In the genomic region with DNA sequence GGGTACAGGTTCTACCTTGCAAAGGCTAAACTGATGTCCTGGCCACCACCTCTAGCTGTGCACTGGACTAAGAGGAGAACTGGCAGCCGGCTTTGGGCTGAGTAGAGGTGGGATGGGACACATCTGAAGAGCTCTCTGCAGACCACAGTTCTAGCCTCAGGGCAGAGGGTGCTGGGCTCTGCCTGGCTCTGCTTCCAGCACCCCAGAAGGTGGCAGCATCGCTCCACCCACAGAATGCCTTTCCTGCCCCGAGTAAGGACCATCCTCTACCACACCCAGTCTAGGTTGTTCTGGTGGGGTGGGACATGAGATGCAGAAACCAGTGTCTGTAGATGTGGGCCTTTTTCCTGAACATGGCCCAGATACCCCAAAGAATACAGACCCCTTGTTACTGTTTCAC, we compare ENCODE assay signal across 9 mouse cellular contexts. TPM values are rescaled to one million over a fixed set of nuclear protein-coding genes. Genes with fewer than 3 reads are reported as not detected.
DNase-seq lines count a peak whose midpoint lies in the region; ATAC-seq lines count a peak whose summit lies in the region.
"Had no signal": no experiment of that assay in that cellular context is flagged by ENCODE, and none has a peak within 500 bp of the region (broad histone marks: within the 10 kb centered on the region; RNA-seq: fewer than 3 reads in every experiment).

No protein-coding gene starts in this region.

- H3K4me2 ChIP-seq in embryonic facial prominence, embryonic 14.5 days (ENCODE audit: low read depth, low read length): no peak overlapping the region
- H3K4me2 ChIP-seq in liver, embryonic 13.5 days: no peak overlapping the region
- H3K4me2 ChIP-seq in neural tube, embryonic 12.5 days (replicated peaks): no peak overlapping the region
- H3K4me2 ChIP-seq: embryonic facial prominence, embryonic 12.5 days had no signal

- DNase-seq in left cerebral cortex, adult 18-20 months (ENCODE audit: low spot score in 2 of 2): peak; percentile 58 to 61
- no peak for DNase-seq in left cerebral cortex, adult 11 months (ENCODE audit: low spot score)
- peak; percentile 64 for DNase-seq in adrenal gland, postnatal 25 days
- peak; percentile 50 for DNase-seq in embryonic facial prominence, embryonic 14.5 days (ENCODE audit: low spot score)
- DNase-seq in liver, embryonic 13.5 days: peak; percentile 34
- peak; percentile 79 for DNase-seq in thymus, postnatal 14 days

- H3K4me3 ChIP-seq in embryonic facial prominence, embryonic 14.5 days (ENCODE audit: low read depth, low read length): no peak overlapping the region
- H3K4me3 ChIP-seq in liver, embryonic 13.5 days (replicated peaks): no peak overlapping the region
- no peak overlapping the region for H3K4me3 ChIP-seq in neural tube, embryonic 12.5 days
- H3K4me3 ChIP-seq: embryonic facial prominence, embryonic 12.5 days had no signal

- ATAC-seq in embryonic facial prominence, embryonic 14.5 days (ENCODE audit: low read depth): peak; percentile 63; the same call in 1 of the 2 replicates
- peak; percentile 61 for ATAC-seq in inflammation-experienced regulatory T-cells, adult 6 months
- ATAC-seq in liver, embryonic 13.5 days (ENCODE audit: low read depth): peak; percentile 43; the same call in 1 of the 2 replicates
- peak; percentile 46; the same call in 1 of the 2 replicates for ATAC-seq in neural tube, embryonic 12.5 days (ENCODE audit: low FRiP score, low read depth)

- no peaks in the 10 kb centered on the region for H3K9me3 ChIP-seq in embryonic facial prominence, embryonic 14.5 days (ENCODE audit: control insufficient read depth, low read length)
- no peaks in the 10 kb centered on the region for H3K9me3 ChIP-seq in liver, embryonic 13.5 days (replicated peaks)
- no peaks in the 10 kb centered on the region for H3K9me3 ChIP-seq in neural tube, embryonic 12.5 days
- H3K9me3 ChIP-seq: embryonic facial prominence, embryonic 12.5 days had no signal

- H3K9ac ChIP-seq in embryonic facial prominence, embryonic 14.5 days (ENCODE audit: low read depth, low read length): no peak overlapping the region
- H3K9ac ChIP-seq in liver, embryonic 13.5 days: no peak overlapping the region
- H3K9ac ChIP-seq in neural tube, embryonic 12.5 days: no peak overlapping the region
- H3K9ac ChIP-seq: embryonic facial prominence, embryonic 12.5 days had no signal

- no peaks in the 10 kb centered on the region for H3K27me3 ChIP-seq in embryonic facial prominence, embryonic 14.5 days (replicated peaks; ENCODE audit: control insufficient read depth, insufficient read depth, low read length)
- H3K27me3 ChIP-seq in liver, embryonic 13.5 days: no peaks in the 10 kb centered on the region
- H3K27me3 ChIP-seq in neural tube, embryonic 12.5 days (replicated peaks): no peaks in the 10 kb centered on the region
- H3K27me3 ChIP-seq: embryonic facial prominence, embryonic 12.5 days had no signal

- H3K36me3 ChIP-seq in embryonic facial prominence, embryonic 14.5 days (ENCODE audit: control insufficient read depth, insufficient read depth, low read length): peaks cover 43% of the 10 kb centered on the region
- H3K36me3 ChIP-seq in liver, embryonic 13.5 days: peaks cover 61% of the 10 kb centered on the region
- peaks cover 44% of the 10 kb centered on the region for H3K36me3 ChIP-seq in neural tube, embryonic 12.5 days

- 45% methylated on average over 3 of the region's 3 CpGs for WGBS in embryonic facial prominence, embryonic 14.5 days
- WGBS in liver, embryonic 13.5 days (ENCODE audit: insufficient replicate concordance): 41% methylated on average over 3 of the region's 3 CpGs
- 23% methylated on average over 3 of the region's 3 CpGs for WGBS in neural tube, embryonic 12.5 days

- no peaks in the 10 kb centered on the region; the same call in 1 of the 2 replicates for H3K4me1 ChIP-seq in embryonic facial prominence, embryonic 14.5 days (ENCODE audit: control insufficient read depth, insufficient read depth, low read length)
- H3K4me1 ChIP-seq in liver, embryonic 13.5 days (replicated peaks): peaks cover 33% of the 10 kb centered on the region
- peaks cover 42% of the 10 kb centered on the region for H3K4me1 ChIP-seq in neural tube, embryonic 12.5 days

- H3K27ac ChIP-seq in embryonic facial prominence, embryonic 14.5 days (replicated peaks; ENCODE audit: low read depth, low read length): no peak overlapping the region
- no peak overlapping the region for H3K27ac ChIP-seq in liver, embryonic 13.5 days
- H3K27ac ChIP-seq in neural tube, embryonic 12.5 days: no peak overlapping the region
- H3K27ac ChIP-seq: embryonic facial prominence, embryonic 12.5 days had no signal

RNA-seq across cellular contexts. Expression of gene Ccdc167, which starts 12.1 kb away (rescaled TPM):
- 10 to 100 TPM; 16.7 to 18.7 TPM for total RNA-seq in left cerebral cortex, adult 18-20 months (2021)
- total RNA-seq in adrenal gland, postnatal 25 days (2021): 9.3 and 14.0 TPM in 2 replicates
- polyA plus RNA-seq in embryonic facial prominence, embryonic 14.5 days (2014; fragmentation: Nextera tagmentation; extraction: Ambion mirVana): 14.9 and 15.2 TPM in 2 replicates
- polyA plus RNA-seq in inflammation-experienced regulatory T-cells, adult 6 months (2017; shearing (Covaris generic)): 10 to 100 TPM in 1 of 3 experiments, 1 to 10 TPM in 2; 5.5 to 12.3 (median 8.5) TPM
- 7.4 and 7.7 TPM in 2 replicates for polyA plus RNA-seq in liver, embryonic 13.5 days (2015; fragmentation: Nextera tagmentation; extraction: Ambion mirVana)
- 15.4 and 17.1 TPM in 2 replicates for polyA plus RNA-seq in neural tube, embryonic 12.5 days (2016; fragmentation: Nextera tagmentation; extraction: Ambion mirVana)

RNA-seq across cellular contexts. Expression of gene Cmtr1, which starts 44.4 kb away (rescaled TPM):
- 100 to 1,000 TPM; 139 to 142 TPM for total RNA-seq in left cerebral cortex, adult 18-20 months (2021)
- 88.4 and 104 TPM in 2 replicates for total RNA-seq in adrenal gland, postnatal 25 days (2021)
- polyA plus RNA-seq in embryonic facial prominence, embryonic 14.5 days (2014; fragmentation: Nextera tagmentation; extraction: Ambion mirVana): 88.9 and 115 TPM in 2 replicates
- polyA plus RNA-seq in inflammation-experienced regulatory T-cells, adult 6 months (2017; shearing (Covaris generic)): 100 to 1,000 TPM in 1 of 3 experiments, 10 to 100 TPM in 2; 83.4 to 107 (median 98.4) TPM
- polyA plus RNA-seq in liver, embryonic 13.5 days (2015; fragmentation: Nextera tagmentation; extraction: Ambion mirVana): 77.2 and 91.4 TPM in 2 replicates
- 160 and 161 TPM in 2 replicates for polyA plus RNA-seq in neural tube, embryonic 12.5 days (2016; fragmentation: Nextera tagmentation; extraction: Ambion mirVana)
